Mouse (Mus musculus) neural tube, embryonic 14.5 days (tissue): Measurements from ENCODE around the gene Sytl1. TPM values are rescaled to one million over a fixed set of nuclear protein-coding genes. Genes with fewer than 3 reads are reported as not detected.

Experiments used
- ATAC-seq: fragments of 200-750 bp; cut with Nextera tagmentation; 2 replicates; pipeline ENCODE4 v1.8.0; 2017; ENCODE audit warnings: low read depth, mild to moderate bottlenecking, moderate TSS enrichment, moderate library complexity
- H3K27ac ChIP-seq: fragments of 300-500 bp; sonication (generic); 2 replicates; pipeline ENCODE4 v1.5.1; 2014; ENCODE audit warnings: low read depth, mild to moderate bottlenecking, control low read depth, low read length, moderate library complexity, mixed read lengths
- H3K27me3 ChIP-seq: fragments of 300-500 bp; sonication (generic); 2 replicates; pipeline ENCODE4 v1.6.1; 2014; ENCODE audit warnings: low read length; ENCODE audit not compliant: control insufficient read depth, insufficient read depth
- H3K36me3 ChIP-seq: fragments of 300-500 bp; sonication (generic); 2 replicates; pipeline ENCODE4 v1.6.1; 2014; ENCODE audit warnings: low read length, mixed read lengths; ENCODE audit not compliant: control insufficient read depth, insufficient read depth
- H3K4me1 ChIP-seq: fragments of 300-500 bp; sonication (generic); 2 replicates; pipeline ENCODE4 v1.6.1; 2014; ENCODE audit warnings: low read length; ENCODE audit not compliant: control insufficient read depth, insufficient read depth
- H3K4me2 ChIP-seq: fragments of 300-500 bp; sonication (generic); 2 replicates; pipeline ENCODE4 v1.6.1; 2014; ENCODE audit warnings: mild to moderate bottlenecking, low read depth, low read length, control low read depth
- H3K4me3 ChIP-seq: fragments of 300-500 bp; sonication (generic); 2 replicates; pipeline ENCODE4 v1.5.1; 2014; ENCODE audit warnings: low read depth, low read length, control low read depth, mixed read lengths
- H3K9ac ChIP-seq: fragments of 300-500 bp; sonication (generic); replicated peaks from 2 replicates; pipeline ENCODE4 v1.6.1; 2014; ENCODE audit warnings: low read depth, mild to moderate bottlenecking, control low read depth, low read length, mixed read lengths
- H3K9me3 ChIP-seq: fragments of 300-500 bp; sonication (generic); 2 replicates; pipeline ENCODE4 v1.6.1; 2016; ENCODE audit warnings: low read length; ENCODE audit not compliant: control insufficient read depth
- WGBS: fragments of 180-500 bp; shearing (Covaris S2); extraction: QIAGEN DNeasy Blood & Tissue Kit; methylation state at CpG from one replicate; pipeline ENCODE4 v1.1.7; 2014; 5-methylcytosine and 5-hydroxymethylcytosine counted together
- polyA plus RNA-seq: library from polyadenylated mRNA; unstranded; fragments of >200 nt; fragmentation: Nextera tagmentation; extraction: Ambion mirVana; gene quantifications from 2 replicates; pipeline ENCODE4 v1.2.1, GENCODE M21; 2014

Gene Sytl1
- polyA plus RNA-seq, 1 experiment from 2014 or later, result 0.12 TPM

- no peaks in the 10 kb centered on the region for H3K36me3 ChIP-seq
- no peak overlapping the region for H3K9ac ChIP-seq
- WGBS, result 2% methylated on average over 5 of the region's 5 CpGs
- no peak overlapping the region for H3K4me3 ChIP-seq
- no peak for ATAC-seq
- no peak overlapping the region for H3K4me2 ChIP-seq
- H3K4me1 ChIP-seq, result peaks cover 8% of the 10 kb centered on the region
- no peaks in the 10 kb centered on the region for H3K9me3 ChIP-seq
- H3K27ac ChIP-seq, result no peak overlapping the region
- peaks cover 13% of the 10 kb centered on the region for H3K27me3 ChIP-seq
These were observed 45.3 kb downstream of the Sytl1 start for GRCm38 (mm10) chr4:133217641-133218040.

- H3K4me2 ChIP-seq, result peak overlapping the region; percentile 94
- WGBS, result 9% methylated on average over 10 of the region's 10 CpGs
- no peaks in the 10 kb centered on the region for H3K36me3 ChIP-seq
- peaks cover 7% of the 10 kb centered on the region for H3K27me3 ChIP-seq
- H3K4me1 ChIP-seq, result peaks cover 13% of the 10 kb centered on the region
- no peaks in the 10 kb centered on the region for H3K9me3 ChIP-seq
- no peak overlapping the region for H3K27ac ChIP-seq
- ATAC-seq, result peak; percentile 22; the same call in 1 of the 2 replicates
- H3K4me3 ChIP-seq, result peak overlapping the region; percentile 59; the same call in 1 of the 2 replicates
- no peak overlapping the region for H3K9ac ChIP-seq
These were observed 49.3 kb downstream of the Sytl1 start for GRCm38 (mm10) chr4:133213661-133214060.

DNA sequence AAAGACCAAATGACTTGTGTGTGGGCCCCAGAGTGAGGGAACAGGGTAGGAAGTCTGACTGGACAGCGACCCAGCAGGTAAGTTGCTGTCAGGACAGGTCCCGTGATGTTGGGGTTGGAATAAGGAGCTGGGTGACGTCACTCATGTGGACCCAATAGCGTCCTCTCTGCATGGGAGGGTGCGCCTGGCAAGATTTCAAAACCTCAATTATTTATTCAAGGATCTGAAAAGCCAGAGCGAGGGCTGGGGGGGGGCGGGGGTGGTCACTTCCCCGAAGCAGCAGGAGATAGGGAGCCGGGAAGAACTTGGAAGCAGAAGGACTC, 49.7 kb downstream of the Sytl1 start:
- WGBS, result under 1% methylated on average over 9 of the region's 9 CpGs
- Histone ChIP-seq H3K27me3 (peaks cover 7% of the 10 kb centered on the region), H3K4me1 (peaks cover 13% of the 10 kb centered on the region), H3K9me3 (no peaks in the 10 kb centered on the region), H3K36me3 (no peaks in the 10 kb centered on the region), H3K27ac (no peak overlapping the region), H3K9ac (peak overlapping the region; percentile 61; the same call in 1 of the 2 replicates), H3K4me2 (peak overlapping the region; percentile 94), H3K4me3 (peak overlapping the region; percentile 59)
- 0 out of 2 replicates have a peak, but pooled peaks have one; percentile 15 for ATAC-seq

DNA sequence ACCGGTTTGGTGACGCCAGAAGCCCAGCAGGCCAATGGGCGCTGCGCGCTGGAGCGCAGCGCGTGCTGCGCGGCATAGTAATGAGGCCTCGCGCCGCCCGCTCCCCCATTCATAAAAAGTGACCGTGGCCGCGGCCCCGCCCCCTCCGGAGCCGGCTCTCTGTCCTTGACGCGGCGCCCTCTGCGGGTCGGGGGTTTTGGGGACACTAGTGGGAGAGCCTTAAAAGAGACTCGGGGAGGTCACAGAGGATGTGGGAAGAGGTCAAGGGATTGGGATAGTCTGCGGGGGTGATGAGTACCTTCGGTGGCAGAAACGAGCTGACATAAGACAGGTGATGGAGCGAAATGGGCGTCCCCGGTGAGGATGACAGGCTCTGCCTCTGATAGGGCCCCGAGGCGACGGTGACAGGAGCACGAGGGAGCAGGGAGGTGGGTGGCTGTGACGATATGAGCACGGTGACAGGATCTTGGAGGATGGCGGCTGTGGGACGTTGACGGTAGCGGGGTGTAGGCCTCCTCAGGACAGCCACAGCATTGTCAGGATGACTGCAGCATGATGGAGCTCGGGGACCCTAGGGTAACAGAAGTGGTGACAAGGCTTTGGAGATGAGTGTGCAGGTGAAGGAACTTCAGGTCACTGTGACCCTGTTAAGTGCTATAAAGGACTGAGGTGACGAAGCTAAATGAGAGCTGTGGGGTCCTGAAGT, 50.2 kb downstream of the Sytl1 start:
- H3K9ac ChIP-seq, result peak overlapping the region; percentile 61
- H3K4me1 ChIP-seq, result peaks cover 13% of the 10 kb centered on the region
- no peaks in the 10 kb centered on the region for H3K36me3 ChIP-seq
- no peak overlapping the region for H3K27ac ChIP-seq
- H3K4me3 ChIP-seq, result peak overlapping the region; percentile 59
- no peaks in the 10 kb centered on the region for H3K9me3 ChIP-seq
- H3K27me3 ChIP-seq, result peaks cover 7% of the 10 kb centered on the region
- 1% methylated on average over 43 of the region's 44 CpGs for WGBS
- ATAC-seq, result peak; percentile 82
- peak overlapping the region; percentile 94 for H3K4me2 ChIP-seq

GRCm38 (mm10) chr4:133211751-133212561, 51.0 kb downstream of the Sytl1 start, which contains the start of the genes Cd164l2 and Gpr3:
Gene Cd164l2 (plus strand): TSS chr4:133212131.
Gene Gpr3 (minus strand): TSS chr4:133212536.
- ATAC-seq, result peak; percentile 47
- Histone ChIP-seq H3K36me3 (no peaks in the 10 kb centered on the region), H3K4me2 (peak within 1 kb of the TSS; percentile 94), H3K27ac (no peak within 1 kb of the TSS), H3K9ac (peak within 1 kb of the TSS; percentile 61), H3K27me3 (peaks cover 7% of the 10 kb centered on the region), H3K4me1 (peaks cover 13% of the 10 kb centered on the region), H3K9me3 (no peaks in the 10 kb centered on the region), H3K4me3 (peak within 1 kb of the TSS; percentile 59)
- WGBS, result under 1% methylated on average over 52 of the region's 52 CpGs

- no peak overlapping the region for H3K27ac ChIP-seq
- H3K36me3 ChIP-seq, result no peaks in the 10 kb centered on the region
- H3K9ac ChIP-seq, result no peak overlapping the region
- H3K4me1 ChIP-seq, result peaks cover 13% of the 10 kb centered on the region
- no peak overlapping the region for H3K4me3 ChIP-seq
- peaks cover 7% of the 10 kb centered on the region for H3K27me3 ChIP-seq
- no peaks in the 10 kb centered on the region for H3K9me3 ChIP-seq
- 91% methylated on average over 19 of the region's 19 CpGs for WGBS
- H3K4me2 ChIP-seq, result no peak overlapping the region
- no peak for ATAC-seq
These were observed 52.0 kb downstream of the Sytl1 start for GRCm38 (mm10) chr4:133210788-133211390.

DNA sequence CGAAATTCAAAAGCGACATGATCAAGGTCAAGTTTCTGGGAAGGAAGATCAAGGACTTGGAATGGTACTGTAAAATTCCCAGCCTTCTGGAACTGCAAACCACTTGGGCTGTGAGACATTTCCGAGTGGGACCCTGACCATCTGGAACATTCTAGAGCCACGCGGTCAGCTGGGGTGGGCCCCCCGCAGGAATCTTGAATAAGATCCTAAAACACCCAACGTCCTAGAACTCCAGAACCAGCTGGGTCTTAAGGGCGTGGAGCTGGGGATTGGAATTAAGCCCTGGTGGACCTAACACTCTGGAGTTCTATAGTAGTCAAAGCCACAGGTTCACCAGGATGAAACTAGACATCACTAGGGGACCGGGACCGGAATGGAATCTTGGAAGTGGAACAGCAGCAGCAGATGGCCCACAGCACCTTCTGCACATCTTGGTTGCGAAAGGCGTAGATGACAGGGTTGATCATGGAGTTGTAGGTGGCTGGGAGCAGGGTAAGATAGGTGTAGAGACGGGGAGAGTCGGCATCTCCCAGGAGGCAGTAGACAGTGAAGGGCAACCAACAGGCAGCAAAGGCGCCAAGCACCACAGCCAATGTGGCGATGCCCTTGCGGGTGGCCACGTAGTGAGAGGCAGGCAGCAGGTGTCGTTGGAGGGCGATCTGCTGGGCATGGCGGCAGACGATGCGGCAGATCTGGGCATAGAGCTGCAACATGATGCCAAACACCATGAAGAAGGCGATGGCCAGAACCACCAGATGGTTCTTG, 52.7 kb downstream of the Sytl1 start:
- ATAC-seq, result no peak
- peaks cover 7% of the 10 kb centered on the region for H3K27me3 ChIP-seq
- H3K4me3 ChIP-seq, result no peak overlapping the region
- peaks cover 13% of the 10 kb centered on the region for H3K4me1 ChIP-seq
- no peaks in the 10 kb centered on the region for H3K36me3 ChIP-seq
- WGBS, result 94% methylated on average over 24 of the region's 24 CpGs
- H3K27ac ChIP-seq, result no peak overlapping the region
- H3K4me2 ChIP-seq, result no peak overlapping the region
- H3K9me3 ChIP-seq, result no peaks in the 10 kb centered on the region
- H3K9ac ChIP-seq, result no peak overlapping the region

DNA sequence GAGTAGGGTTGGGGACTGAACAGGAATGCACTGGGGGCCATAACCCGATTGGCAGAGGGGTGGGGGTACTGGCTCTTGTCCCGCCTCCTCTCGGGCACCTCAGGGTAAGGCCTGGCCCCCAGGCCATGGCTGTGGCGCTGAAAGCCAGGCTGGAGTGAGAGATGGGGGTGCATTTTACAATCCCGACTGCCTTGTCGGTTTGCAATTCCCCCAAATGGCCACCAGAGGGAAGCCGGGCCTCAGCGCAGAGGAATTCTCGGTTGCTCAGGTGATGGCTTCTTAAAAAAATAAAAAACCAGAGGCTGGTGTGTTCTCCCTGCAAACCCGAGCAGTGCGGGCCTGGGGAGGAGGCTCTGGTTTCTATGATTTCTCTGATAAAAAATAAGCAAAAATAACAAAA, 53.5 kb downstream of the Sytl1 start:
- ATAC-seq, result no peak
- no peak overlapping the region for H3K27ac ChIP-seq
- WGBS, result 4% methylated on average over 11 of the region's 11 CpGs

More for the DNA sequence above, 53.5 kb downstream of the Sytl1 start:
- no peak overlapping the region for H3K9ac ChIP-seq
- H3K36me3 ChIP-seq, result no peaks in the 10 kb centered on the region
- peaks cover 7% of the 10 kb centered on the region for H3K27me3 ChIP-seq
- H3K9me3 ChIP-seq, result no peaks in the 10 kb centered on the region
- no peak overlapping the region for H3K4me2 ChIP-seq
- peaks cover 15% of the 10 kb centered on the region for H3K4me1 ChIP-seq
- no peak overlapping the region for H3K4me3 ChIP-seq
